Mouse (Mus musculus): ENCODE data around the gene Ccdc114.
"Not testable (repeated sequence)": the region's sequence is repeated elsewhere in the genome, so short reads cannot be mapped to it uniquely, and the experiment has no call there.

The Ccdc114 gene

GRCm38 (mm10) chr7:45919083-45919671 lies 4.7 kb upstream of the Ccdc114 start:
- DNase-seq, result peak; percentile 45

DNA sequence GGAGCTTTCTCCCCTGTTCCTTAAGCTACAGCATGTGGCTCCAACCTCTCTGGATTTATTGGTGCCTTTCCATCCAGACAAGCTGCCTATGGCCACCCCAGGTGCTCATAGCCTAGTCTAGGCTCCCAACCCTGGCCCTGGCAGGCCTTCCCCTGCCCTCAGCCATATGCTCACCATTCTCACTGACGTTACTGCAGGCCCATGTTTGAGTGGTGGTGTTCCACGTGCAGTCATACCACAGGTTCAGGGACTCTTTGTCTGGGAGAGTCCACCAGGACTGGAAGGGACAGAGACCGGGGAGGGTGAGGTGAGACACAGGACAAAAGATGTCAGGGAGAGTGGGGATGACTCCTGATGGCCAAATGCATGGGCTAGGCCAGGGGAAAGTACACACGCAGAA lies 4.1 kb upstream of the Ccdc114 start:
- DNase-seq, result peak; percentile 21

- DNase-seq, result peak; percentile 45
These were observed 3.2 kb upstream of the Ccdc114 start for GRCm38 (mm10) chr7:45920583-45921241.

DNA sequence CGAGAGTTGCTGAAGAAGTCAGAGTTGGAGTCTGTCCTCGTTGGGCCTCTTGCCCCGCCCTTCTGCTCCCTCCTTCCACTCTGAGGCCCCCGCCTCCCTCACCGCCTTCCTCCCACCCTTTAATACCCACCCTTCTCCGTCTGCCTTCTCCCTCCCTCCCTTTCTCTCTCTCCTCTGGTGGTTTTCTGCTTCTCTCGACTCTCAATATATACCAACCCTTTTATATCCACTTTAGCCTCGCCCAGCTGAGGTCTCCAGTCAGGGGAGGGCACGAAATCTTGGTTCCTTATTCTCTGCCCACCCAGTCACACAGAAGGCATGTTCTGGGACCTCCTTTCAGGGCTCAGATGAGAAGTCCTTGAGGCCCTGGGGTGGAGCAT lies 2.6 kb upstream of the Ccdc114 start, which contains the start of gene Emp3:
Gene Emp3 (minus strand): TSS at position 163 of the 380 bp plus-strand sequence.
- peak; percentile 84 for DNase-seq

GRCm38 (mm10) chr7:45921950-45922600 lies 1.8 kb upstream of the Ccdc114 start:
- DNase-seq, result no peak

DNA sequence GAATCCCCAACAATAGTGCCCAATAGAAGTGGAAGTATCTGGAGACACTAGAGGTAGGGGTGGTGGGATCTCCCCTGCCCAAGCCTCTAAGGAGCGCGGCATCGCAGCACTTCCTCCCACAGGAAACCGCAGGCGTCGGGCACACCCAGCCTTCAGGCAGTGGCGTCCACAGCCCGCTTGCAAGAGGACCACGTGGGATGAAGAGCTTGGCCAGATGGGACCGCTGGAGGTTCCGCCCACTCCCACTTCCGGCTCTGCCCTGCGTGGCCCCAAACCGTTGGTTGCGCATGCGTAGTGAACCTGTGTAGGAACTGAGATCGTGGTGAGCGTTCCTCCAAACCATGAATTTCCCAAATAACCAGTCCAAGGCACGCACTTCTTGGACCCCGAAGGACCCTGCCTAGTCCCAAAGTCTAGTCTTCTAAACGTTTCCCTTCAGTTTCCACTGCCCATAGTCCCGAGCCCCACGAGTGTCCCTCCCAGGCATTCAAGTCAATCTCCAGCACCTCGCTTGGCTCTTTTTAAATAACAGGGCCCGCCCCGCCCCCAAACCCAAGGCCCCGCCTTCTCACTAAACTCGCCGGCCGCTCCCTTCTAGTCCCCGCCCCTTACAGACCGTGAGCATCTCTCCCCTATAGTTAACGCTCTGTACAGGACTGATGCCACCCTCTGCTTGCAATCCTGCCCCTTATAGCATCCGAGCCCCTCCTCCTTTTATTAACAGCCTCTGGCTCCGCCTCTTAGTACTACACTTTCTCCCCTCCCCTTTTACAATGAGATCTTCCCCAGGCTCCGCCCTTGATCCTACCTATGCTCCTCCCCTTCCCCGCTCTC lies 727 bp upstream of the Ccdc114 start:
- DNase-seq, result peak; percentile 95

DNA sequence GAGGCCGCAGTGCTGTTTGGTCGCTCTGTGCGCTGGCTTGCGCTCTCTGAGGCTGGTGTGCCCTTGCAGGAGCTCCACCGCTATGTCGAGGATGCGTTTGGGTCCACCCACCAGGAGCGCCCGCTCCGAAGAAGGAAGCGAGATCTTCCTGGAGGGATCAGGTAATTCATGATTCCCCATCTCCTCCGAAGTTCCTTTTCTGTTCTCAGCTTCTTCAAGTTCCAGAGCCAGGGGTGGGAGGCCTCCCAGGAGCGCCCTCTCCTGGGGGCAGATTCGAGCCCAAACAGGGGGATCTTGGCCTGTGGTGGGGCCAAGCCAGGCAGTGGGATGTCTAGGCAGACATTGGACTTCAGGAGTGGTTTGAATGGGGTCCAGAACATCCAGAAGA lies 551 bp downstream of the Ccdc114 start:
- DNase-seq, result peak; percentile 76

DNA sequence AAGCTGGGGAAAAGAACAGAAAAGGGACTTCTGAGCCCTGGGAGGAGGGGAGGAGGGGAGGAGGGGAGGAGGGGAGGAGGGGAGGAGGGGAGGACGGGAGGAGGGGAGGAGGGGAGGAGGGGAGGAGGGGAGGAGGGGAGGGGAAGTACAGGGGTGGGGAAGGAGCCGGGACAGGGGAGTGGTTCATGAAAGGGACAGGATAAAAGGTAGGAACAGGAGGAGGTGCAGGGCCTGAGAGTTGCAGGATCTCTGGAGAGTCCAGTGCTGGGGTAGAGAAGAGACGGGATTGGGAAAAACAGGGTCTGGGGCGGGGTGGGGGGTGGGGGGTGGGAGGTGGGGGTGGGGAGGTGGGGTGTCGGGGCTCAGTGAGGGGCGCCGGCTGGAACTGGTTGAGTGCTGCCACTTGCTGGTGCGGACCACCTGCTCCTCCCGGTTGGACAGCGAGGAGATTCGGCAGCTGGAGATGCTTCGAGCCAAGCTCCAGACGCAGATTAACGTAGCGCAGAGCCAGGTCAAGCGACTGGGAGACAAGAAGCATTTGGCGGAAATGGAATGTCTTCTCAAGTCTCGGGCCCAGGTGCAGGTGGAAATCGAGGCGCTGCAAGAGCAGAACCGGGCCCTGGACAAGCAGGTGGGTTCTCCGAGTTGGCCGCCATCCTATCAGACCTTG lies 4.9 kb downstream of the Ccdc114 start:
- DNase-seq, result no peak

DNA sequence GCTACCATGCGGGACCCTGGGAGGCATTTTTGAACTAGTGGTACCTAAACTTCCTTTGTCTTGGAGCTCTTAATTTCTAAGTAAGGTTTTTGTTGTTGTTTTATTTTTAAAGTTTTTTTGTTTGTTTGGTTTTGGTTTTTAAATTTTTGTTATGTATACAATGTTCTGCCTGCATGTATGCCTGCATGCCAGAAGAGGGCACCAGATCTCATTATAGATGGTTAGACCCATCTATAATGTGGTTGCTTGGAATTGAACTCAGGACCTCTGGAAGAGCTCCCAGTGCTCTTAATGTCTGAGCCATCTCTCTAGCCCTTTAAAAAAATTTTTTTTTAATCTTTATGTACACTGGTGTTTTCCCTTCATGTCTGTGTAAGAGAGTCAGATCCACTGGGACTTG lies 5.8 kb downstream of the Ccdc114 start:
- DNase-seq, result no peak

- DNase-seq, result not testable (repeated sequence)
These were observed 9.9 kb downstream of the Ccdc114 start for GRCm38 (mm10) chr7:45933766-45934165.

DNA sequence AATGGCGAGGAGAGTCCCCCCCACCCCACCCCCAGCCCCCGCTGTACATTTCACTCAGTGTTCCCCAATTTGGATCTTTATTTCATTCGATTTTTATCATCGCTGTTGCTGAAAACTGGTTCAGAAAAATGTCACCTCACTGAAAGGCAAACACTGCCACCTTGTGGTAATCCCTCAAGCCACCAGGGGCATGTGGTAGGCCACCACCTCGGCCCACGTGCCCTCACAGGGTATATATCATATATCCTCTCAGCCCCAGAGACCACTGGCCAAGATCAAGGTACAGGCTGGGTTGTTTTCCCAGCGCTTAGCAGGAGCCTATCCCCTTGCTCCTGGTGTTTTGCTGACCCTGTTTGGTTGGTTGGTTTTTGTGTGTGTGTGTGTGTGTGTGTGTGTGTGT lies 11.2 kb downstream of the Ccdc114 start:
- peak; percentile 81 for DNase-seq

DNA sequence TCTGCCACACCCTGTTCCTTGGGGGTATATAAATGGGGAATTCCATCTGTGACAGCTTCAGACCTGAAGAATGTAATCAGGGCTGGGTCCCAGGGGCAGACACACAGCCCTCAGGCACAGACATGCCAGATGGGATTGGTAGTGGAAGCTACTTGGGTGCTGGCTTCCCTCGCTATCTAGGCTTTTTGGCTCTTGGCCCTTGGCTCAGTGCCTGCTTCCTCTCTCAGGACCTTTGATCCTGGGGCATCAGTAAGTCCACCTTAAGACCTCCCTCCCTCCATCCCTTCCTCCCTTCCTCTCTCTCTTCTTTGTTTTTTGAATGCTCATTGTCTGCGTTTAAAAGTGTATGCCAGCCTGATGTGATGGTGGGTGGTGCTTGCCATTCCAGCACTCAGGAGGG lies 16.0 kb downstream of the Ccdc114 start:
- DNase-seq, result no peak

- DNase-seq, result no peak
These were observed 18.1 kb downstream of the Ccdc114 start for GRCm38 (mm10) chr7:45941986-45942385.

GRCm38 (mm10) chr7:45943280-45943679 lies 19.4 kb downstream of the Ccdc114 start:
- peak; percentile 38 for DNase-seq

DNA sequence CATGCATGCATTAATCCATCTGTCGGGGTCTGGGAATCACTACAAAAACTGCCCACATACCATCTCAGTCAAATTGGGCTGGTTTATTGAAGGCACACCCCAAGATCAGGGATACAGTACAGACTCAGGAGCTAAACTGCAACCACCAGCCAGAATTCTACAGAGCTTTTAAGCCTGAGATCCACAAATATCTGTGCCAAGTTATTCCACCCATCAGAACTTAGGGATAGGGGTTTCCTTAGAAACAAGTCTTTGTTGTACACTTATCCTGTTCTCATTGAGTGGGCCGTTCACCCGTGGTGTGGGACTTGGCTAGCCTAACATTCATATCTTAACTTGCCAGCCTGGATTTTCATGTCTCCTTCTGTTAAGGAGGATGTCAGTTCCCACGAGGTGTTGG lies 25.2 kb downstream of the Ccdc114 start:
- no peak for DNase-seq

DNA sequence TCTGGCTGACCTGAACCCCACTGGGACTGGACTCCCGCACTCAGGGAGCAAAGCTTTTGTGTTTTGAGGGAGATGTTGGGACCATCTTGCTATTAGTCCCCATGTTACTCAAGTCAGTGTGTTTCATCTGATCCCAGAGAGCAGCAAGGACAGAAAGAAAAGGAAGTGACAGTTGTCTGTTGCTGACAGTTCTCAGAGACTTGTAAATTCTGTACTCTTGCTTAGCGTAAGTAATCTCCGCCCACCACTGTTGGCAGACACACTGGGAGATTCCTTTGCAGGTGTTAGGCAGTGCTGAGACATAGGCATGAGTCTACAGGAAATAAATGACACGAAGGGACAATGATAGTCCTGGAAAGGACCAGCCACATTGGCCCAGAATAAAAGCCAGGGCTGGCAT lies 32.7 kb downstream of the Ccdc114 start:
- DNase-seq, result no peak

DNA sequence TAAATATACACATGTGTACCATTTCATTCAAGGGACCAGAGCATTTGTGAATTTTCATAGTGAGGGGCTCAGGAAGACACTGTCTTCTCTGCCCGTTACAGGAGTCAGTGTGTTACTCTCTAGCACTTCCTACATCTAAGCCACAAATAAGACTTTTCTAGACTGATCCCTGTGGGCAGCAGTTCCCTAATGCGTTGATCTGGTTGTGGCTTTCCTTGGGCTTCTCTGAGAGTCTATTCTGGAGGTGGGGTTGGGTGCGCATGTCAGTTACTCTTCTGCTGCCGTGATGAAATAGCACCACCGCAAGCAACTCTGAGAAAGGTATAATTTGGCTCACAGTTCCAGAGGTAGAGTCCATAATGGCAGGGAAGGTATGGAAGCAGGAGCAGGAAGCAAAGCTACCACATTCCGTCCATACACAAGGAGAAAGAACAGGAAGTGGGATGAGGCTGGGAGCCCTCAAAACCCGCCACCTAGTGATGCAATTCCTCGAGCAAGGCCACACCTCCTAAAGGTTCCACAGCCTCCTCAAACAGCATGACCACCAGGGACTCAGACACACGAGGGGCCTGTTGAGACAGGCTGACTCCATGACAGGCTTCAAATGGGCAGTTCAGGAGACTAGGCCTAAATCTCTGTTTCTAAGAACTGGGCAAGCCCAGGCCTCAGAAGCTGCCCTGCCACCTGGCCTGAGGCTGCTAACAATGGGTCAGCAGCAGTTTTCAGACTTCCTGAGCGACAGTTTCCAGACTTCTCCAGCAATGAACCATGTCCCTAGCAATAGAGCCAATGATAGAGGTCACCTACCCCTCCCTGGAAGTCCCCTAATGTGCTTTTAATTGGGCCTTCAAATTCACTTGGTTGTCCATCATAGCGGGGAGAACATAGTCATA lies 48.2 kb downstream of the Ccdc114 start:
- DNase-seq, result no peak

GRCm38 (mm10) chr7:45973271-45973687 lies 49.4 kb downstream of the Ccdc114 start:
- DNase-seq, result no peak

DNA sequence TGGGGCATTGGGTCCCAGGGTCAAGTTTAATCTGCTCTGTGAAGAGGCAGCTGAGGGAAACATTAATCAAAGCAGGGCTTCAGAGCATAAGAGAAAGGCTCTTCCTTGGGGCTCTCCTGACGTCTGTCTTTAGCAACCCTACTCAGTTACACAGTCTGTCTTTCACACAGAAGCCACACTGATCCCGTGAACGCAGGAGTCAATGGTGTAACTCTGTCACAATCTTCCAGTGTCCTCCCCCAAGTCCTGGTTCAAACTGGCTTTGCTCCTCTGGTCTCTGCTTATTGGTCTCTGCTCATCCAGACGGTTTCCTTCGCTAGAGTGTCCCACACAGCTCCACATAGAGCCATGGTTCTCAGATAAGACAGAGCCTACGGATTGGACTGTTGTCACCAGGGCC lies 50.2 kb downstream of the Ccdc114 start:
- no peak for DNase-seq

GRCm38 (mm10) chr7:45974512-45974911 lies 50.6 kb downstream of the Ccdc114 start:
- no peak for DNase-seq

DNA sequence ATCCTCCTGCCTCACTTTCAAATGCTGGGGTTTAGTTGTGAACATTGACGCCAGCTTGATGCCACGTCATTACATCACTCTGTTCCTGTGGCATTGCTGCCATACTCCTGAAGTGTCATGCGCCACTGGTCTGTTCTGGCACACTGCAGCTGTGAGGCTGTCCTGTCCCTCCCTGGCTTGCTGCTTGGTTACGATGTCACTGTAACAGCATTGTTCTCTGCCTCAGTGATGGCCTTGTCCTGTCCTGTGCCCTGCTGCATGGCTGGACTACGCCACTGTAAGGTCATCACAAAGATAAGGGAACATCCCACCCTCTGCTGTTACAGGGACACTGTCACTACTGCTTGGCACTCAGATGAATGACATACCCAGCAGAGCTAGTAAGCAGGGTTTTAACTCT lies 57.7 kb downstream of the Ccdc114 start:
- DNase-seq, result no peak

- no peak for DNase-seq
These were observed 63.0 kb downstream of the Ccdc114 start for GRCm38 (mm10) chr7:45986893-45987292.
